Mouse (Mus musculus) hindbrain, embryonic 11.5 days (tissue): ENCODE data around the gene Olfr1417. TPM values are rescaled to one million over a fixed set of nuclear protein-coding genes. Genes with fewer than 3 reads are reported as not detected.
A peak's percentile ranks its signal among the peaks of the same experiment; 100 is the strongest.

Source experiments
- ATAC-seq: fragments of 200-750 bp; cut with Nextera tagmentation; 2 replicates; pipeline ENCODE4 v1.8.0; 2017; ENCODE audit warnings: mild to moderate bottlenecking, moderate TSS enrichment, moderate library complexity; ENCODE audit not compliant: low FRiP score
- DNase-seq: peaks from one replicate; pipeline ENCODE4 v3.0.0-alpha.2; 2015; ENCODE audit warnings: low spot score
- H3K27ac ChIP-seq: fragments of 300-500 bp; sonication (generic); 2 replicates; pipeline ENCODE4 v1.5.1; 2014; ENCODE audit warnings: mild to moderate bottlenecking, low read depth, low read length
- H3K27me3 ChIP-seq: fragments of 300-500 bp; sonication (generic); 2 replicates; pipeline ENCODE4 v1.6.1; 2014; ENCODE audit warnings: mild to moderate bottlenecking, low read length, moderate library complexity, mixed read lengths; ENCODE audit not compliant: control insufficient read depth, insufficient read depth
- H3K36me3 ChIP-seq: fragments of 300-500 bp; sonication (generic); 2 replicates; pipeline ENCODE4 v1.6.1; 2014; ENCODE audit warnings: mild to moderate bottlenecking, low read length, moderate library complexity, mixed read lengths; ENCODE audit not compliant: control insufficient read depth, insufficient read depth
- H3K4me1 ChIP-seq: fragments of 300-500 bp; sonication (generic); replicated peaks from 2 replicates; pipeline ENCODE4 v1.6.1; 2014; ENCODE audit warnings: low read length, mixed read lengths; ENCODE audit not compliant: control insufficient read depth, insufficient read depth
- H3K4me2 ChIP-seq: fragments of 300-500 bp; sonication (generic); replicated peaks from 2 replicates; pipeline ENCODE4 v1.6.1; 2014; ENCODE audit warnings: mild to moderate bottlenecking, low read depth, low read length
- H3K4me3 ChIP-seq: fragments of 300-500 bp; sonication (generic); 2 replicates; pipeline ENCODE4 v1.5.1; 2014; ENCODE audit warnings: low read depth, low read length
- H3K9ac ChIP-seq: fragments of 300-500 bp; sonication (generic); 2 replicates; pipeline ENCODE4 v1.6.1; 2014; ENCODE audit warnings: low read depth, low read length
- H3K9me3 ChIP-seq: fragments of 300-500 bp; sonication (generic); 2 replicates; pipeline ENCODE4 v1.6.1; 2016; ENCODE audit warnings: low read length; ENCODE audit not compliant: control insufficient read depth
- WGBS: fragments of 180-500 bp; shearing (Covaris S2); extraction: QIAGEN DNeasy Blood & Tissue Kit; methylation state at CpG from one replicate; pipeline ENCODE4 v1.1.7; 2014; 5-methylcytosine and 5-hydroxymethylcytosine counted together
- polyA plus RNA-seq: library from polyadenylated mRNA; unstranded; fragments of >200 nt; fragmentation: Nextera tagmentation; extraction: Ambion mirVana; gene quantifications from 2 replicates; pipeline ENCODE4 v1.2.1, GENCODE M21; 2014

Olfr1417 gene
- polyA plus RNA-seq, 1 experiment from 2014 or later: 0.12 TPM

DNA sequence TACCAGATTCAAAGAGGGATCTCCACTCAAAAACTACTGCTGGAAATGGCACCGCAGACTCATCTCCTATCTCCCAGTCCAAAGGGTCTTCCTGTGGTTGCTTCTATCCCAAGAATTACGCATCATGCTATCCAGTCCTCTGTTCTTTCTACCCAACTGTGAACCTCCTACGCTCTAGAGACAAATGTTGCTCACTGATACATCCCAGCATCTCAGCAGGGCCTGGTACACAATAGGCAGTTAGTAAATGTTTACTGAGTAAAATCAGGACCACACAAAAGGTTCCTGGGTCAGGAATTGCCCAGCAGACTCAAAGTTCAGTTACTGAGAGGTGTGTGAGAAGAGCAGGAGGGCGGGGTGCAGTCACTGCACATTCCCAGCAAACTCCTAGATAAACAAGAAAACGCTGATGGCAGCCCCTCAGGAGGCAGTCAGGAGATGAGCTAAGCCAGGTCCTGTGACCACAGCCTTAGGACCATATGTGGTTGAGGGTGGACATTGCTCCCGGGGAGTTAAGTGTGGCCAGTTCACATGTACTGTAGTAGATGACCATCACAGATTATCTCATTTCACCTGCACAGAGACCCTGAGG lies 24.2 kb downstream of the Olfr1417 start:
- H3K36me3 ChIP-seq: no peaks in the 10 kb centered on the region
- H3K4me2 ChIP-seq: no peak overlapping the region
- H3K4me1 ChIP-seq: no peaks in the 10 kb centered on the region
- H3K27ac ChIP-seq: no peak overlapping the region
- H3K4me3 ChIP-seq: no peak overlapping the region
- ATAC-seq: no peak
- H3K27me3 ChIP-seq: peaks cover 32% of the 10 kb centered on the region
- WGBS: 67% methylated on average over 6 of the region's 6 CpGs
- DNase-seq: no peak
- no peak overlapping the region for H3K9ac ChIP-seq
- no peaks in the 10 kb centered on the region for H3K9me3 ChIP-seq

DNA sequence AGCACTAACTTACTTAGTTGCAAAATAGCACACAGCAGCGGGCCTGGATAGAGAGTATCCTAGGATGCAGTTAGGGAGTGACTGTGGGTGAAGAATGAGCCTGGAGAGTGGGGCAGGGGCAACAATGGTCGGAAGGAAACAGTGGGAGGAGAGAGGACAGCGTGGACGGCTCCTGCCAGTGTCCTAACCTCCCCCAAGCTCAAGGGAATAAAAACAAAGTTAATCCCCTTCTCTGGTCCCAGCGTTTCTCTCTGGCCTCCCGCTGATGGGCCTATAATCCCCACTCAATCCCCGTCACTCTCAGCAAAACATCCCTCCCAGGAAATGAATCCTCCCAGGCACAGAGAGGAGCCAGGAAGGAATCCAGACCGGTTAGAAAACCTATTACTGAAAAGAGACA lies 25.4 kb downstream of the Olfr1417 start:
- no peak for DNase-seq

DNA sequence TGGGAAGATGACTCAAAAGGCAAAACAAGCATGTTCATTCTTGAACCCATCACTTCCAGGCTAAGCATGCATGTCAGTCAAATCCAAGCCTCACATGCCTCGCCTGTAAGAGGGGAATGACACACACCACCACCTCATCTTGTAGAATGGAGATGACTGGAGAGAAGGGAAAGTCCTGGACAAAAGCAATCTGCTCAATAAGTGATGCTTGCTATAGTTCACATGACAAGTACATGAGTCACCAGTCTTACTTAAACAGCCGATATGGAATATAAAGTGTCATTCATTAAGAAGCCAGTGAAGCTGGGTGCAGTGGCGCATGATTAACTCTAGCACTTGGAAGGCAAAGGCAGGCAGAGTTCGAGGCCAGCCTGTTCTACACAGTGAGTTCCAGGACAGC lies 25.9 kb downstream of the Olfr1417 start:
- H3K4me1 ChIP-seq: no peaks in the 10 kb centered on the region
- H3K27ac ChIP-seq: no peak overlapping the region
- H3K4me2 ChIP-seq: no peak overlapping the region
- no peak overlapping the region for H3K9ac ChIP-seq
- WGBS: 81% methylated on average over 4 of the region's 4 CpGs
- DNase-seq (no peak), ATAC-seq (no peak)
- H3K4me3 ChIP-seq: no peak overlapping the region
- H3K9me3 ChIP-seq: no peaks in the 10 kb centered on the region
- no peaks in the 10 kb centered on the region for H3K36me3 ChIP-seq
- peaks cover 15% of the 10 kb centered on the region for H3K27me3 ChIP-seq

More for the DNA sequence above, 25.4 kb downstream of the Olfr1417 start:
- Histone ChIP-seq H3K4me2 (no peak overlapping the region), H3K9ac (no peak overlapping the region), H3K36me3 (no peaks in the 10 kb centered on the region), H3K27ac (no peak overlapping the region), H3K4me1 (no peaks in the 10 kb centered on the region), H3K9me3 (no peaks in the 10 kb centered on the region), H3K4me3 (no peak overlapping the region), H3K27me3 (peaks cover 20% of the 10 kb centered on the region)
- no peak for ATAC-seq
- 13% methylated on average over 8 of the region's 8 CpGs for WGBS

DNA sequence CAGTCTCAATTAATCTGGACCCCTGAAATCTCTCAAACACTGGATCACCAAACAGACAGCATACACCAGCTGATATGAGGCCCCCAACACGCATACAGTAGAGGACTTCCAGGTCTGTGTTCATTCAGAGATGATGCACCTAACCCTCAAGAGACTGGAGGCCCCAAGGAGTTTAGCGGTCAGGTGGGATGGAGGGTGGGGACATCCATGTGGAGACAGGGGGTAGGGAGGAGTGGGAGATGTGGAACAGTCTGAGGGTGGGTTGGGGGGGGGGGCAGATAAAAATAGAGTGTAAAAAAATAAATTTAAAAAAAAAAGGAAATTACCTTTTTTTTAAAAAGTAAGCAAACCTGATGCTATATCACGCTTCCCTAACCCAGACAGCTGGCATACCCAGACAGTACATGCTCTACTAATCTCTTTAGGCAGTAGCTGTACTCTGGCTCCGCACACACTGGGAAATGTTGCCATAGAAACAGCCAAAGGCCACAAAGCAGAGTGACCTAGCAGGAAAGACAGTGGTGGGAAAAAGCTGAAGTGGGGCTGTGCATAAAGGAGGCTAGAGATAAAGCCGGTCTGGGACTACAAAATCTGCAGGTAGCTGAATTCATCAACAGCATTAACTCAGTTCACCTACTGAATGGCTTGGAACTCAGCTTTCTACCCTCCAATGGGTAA lies 27.2 kb downstream of the Olfr1417 start:
- H3K4me1 ChIP-seq: no peaks in the 10 kb centered on the region
- no peak overlapping the region for H3K4me2 ChIP-seq
- H3K27ac ChIP-seq: no peak overlapping the region

DNA sequence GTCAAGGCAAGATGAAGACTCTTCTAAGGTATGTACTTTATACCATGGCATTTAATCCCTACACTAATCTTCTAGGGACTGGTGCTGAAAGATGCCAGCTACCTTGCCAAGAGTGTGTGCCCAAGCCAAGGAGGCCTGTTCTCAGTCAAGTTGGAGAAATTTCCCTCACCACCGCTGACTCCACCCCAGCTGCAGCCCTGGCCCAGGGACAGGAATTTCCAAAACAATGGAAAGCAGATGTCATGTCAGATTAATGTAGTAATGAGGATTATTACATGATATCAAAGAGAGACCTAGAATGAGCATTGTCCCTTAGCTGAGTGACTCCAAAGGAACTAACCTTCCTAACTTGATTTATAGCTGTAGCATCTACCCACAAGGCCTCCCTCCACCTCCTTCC lies 28.2 kb downstream of the Olfr1417 start:
- DNase-seq (no peak), ATAC-seq (no peak)
- H3K4me3 ChIP-seq: no peak overlapping the region
- no peak overlapping the region for H3K9ac ChIP-seq
- H3K27ac ChIP-seq: no peak overlapping the region
- 81% methylated on average over 1 of the region's 1 CpGs for WGBS
- H3K9me3 ChIP-seq: no peaks in the 10 kb centered on the region
- H3K4me2 ChIP-seq: no peak overlapping the region
- peaks cover under 1% of the 10 kb centered on the region; the same call in 1 of the 2 replicates for H3K27me3 ChIP-seq
- H3K4me1 ChIP-seq: no peaks in the 10 kb centered on the region
- H3K36me3 ChIP-seq: no peaks in the 10 kb centered on the region

More for the DNA sequence above, 27.2 kb downstream of the Olfr1417 start:
- H3K4me3 ChIP-seq: no peak overlapping the region
- peaks cover 5% of the 10 kb centered on the region for H3K27me3 ChIP-seq
- no peaks in the 10 kb centered on the region for H3K36me3 ChIP-seq
- WGBS: 52% methylated on average over 5 of the region's 5 CpGs
- no peak overlapping the region for H3K9ac ChIP-seq
- H3K9me3 ChIP-seq: no peaks in the 10 kb centered on the region
- ATAC-seq: peak; percentile 92
- peak; percentile 54 for DNase-seq

DNA sequence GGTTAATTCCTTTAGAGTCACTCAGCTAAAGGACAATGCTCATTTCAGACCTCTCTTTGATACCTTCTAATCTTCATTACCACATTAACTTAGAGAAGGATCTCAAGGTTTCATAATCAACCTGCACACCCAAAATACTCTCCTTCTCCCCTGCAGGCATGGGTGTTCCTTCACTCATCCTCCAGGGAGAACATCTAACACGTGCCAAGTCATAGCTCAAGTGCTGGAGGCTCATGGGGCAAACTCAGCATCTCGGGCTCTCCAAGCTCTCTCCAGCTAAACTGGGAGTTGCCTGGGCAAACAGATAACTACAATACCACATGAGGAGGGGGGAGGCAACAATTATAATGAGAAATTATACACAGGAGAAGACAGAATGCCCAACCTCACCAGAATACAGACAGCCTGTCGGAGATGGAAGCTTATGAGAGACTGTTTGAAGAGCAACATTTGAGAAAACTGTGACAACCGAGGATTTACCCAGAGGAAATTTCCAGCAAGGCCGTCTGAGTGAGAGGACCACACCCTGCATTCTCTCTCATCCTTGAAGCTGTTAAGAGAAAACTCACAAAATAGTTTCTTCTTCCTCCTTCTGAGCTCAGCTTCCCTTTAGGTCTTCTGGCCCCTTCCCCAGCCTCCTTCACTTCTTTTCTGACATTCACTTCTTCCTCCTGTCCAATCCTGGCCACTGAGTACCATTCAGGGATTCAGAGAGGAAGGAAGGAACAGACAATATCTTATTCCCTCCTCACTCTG lies 28.8 kb downstream of the Olfr1417 start:
- Histone ChIP-seq H3K9me3 (no peaks in the 10 kb centered on the region), H3K4me2 (no peak overlapping the region), H3K36me3 (no peaks in the 10 kb centered on the region), H3K27me3 (no peaks in the 10 kb centered on the region), H3K4me3 (no peak overlapping the region), H3K4me1 (no peaks in the 10 kb centered on the region), H3K27ac (no peak overlapping the region), H3K9ac (no peak overlapping the region)
- no peak for ATAC-seq
- 85% methylated on average over 5 of the region's 5 CpGs for WGBS
- no peak for DNase-seq

DNA sequence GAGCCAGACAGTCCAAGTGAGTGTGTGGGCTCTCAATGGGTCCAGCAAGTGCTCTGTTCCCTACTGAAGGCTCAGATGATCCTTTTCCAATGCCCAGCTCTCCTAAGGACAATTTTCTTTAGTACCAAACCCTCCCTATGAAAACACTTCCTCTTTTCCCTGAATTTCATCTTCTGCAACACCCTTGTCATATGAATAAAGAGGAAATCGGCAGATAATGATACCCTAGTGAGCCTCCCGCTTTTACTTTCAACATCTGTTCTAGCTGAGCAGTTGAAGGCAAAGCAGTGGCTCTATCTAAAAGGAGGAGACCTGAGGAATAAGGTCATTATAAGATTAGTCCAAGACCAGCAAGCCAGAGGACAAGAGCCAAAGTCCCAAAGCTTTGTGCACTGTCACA lies 30.6 kb downstream of the Olfr1417 start:
- 90% methylated on average over 2 of the region's 2 CpGs for WGBS
- no peak overlapping the region for H3K4me2 ChIP-seq
- ATAC-seq (no peak), DNase-seq (no peak)
- no peak overlapping the region for H3K4me3 ChIP-seq
- H3K27ac ChIP-seq: no peak overlapping the region
- no peak overlapping the region for H3K9ac ChIP-seq
- no peaks in the 10 kb centered on the region for H3K36me3 ChIP-seq
- no peaks in the 10 kb centered on the region for H3K4me1 ChIP-seq
- H3K9me3 ChIP-seq: no peaks in the 10 kb centered on the region
- H3K27me3 ChIP-seq: no peaks in the 10 kb centered on the region

DNA sequence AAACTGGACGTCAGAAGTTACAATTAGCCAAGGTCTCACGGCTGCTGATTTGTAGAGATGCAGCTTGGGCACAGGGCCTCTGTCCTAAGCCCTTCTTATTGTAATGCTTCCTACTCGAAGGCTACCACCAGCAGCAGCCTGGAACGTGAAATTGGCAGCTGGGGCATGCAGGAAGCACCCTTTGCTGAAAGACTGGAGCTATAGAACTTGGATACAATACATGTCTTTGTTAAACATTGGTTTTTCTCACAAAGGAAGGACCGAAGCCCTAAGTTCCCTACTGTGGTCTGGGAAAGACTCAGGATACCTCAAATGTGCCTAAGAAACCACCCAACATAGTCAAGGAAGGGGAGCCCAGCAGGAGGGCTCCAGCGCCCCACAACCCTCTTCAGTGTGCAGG lies 31.2 kb downstream of the Olfr1417 start:
- no peaks in the 10 kb centered on the region for H3K4me1 ChIP-seq
- H3K4me2 ChIP-seq: no peak overlapping the region
- H3K27ac ChIP-seq: no peak overlapping the region
- no peaks in the 10 kb centered on the region for H3K36me3 ChIP-seq
- DNase-seq: no peak
- no peak overlapping the region for H3K4me3 ChIP-seq
- no peak for ATAC-seq
- no peaks in the 10 kb centered on the region for H3K9me3 ChIP-seq
- 41% methylated on average over 6 of the region's 6 CpGs for WGBS
- no peak overlapping the region for H3K9ac ChIP-seq
- no peaks in the 10 kb centered on the region for H3K27me3 ChIP-seq
